Mouse (Mus musculus): ENCODE measurements around the gene 4930550L24Rik. TPM values are rescaled to one million over a fixed set of nuclear protein-coding genes. Genes with fewer than 3 reads are reported as not detected.

The 4930550L24Rik gene
- not detected in 2 replicates for polyA plus RNA-seq (2012; rRNA removed)

DNA sequence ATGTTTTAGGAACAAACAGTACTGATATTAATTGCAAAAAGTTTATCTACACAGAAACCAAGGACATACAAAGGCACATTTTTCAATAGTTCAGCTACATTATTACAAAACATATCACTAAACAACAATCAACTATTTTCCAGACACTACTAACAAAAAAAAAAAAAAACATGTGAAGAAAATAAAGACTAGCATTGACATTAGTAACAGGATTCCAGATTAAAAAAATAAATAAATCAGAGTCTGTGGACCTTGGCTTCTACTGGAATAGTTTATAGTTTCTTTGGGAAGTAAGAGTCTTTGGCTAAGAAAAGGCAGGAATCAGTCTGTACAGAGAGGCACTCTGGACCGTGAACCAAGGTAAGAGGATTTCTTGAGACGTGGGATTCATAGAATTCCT lies at the start of gene 4930550L24Rik:
4930550L24Rik (plus strand) TSS at position 301 of the 400 bp plus-strand sequence.

Measured in colon, adult 2 months (tissue).